Mouse (Mus musculus) layer of hippocampus, postnatal 10 days (tissue): ENCODE results near the gene Nrxn1. TPM values are rescaled to one million over a fixed set of nuclear protein-coding genes. Genes with fewer than 3 reads are reported as not detected.
A peak's percentile ranks its signal among the peaks of the same experiment; 100 is the strongest.

Experiments
- DNase-seq, 2 experiments: peaks; one replicate each; pipeline ENCODE4 v3.0.0; 2021; ENCODE audit warnings: low spot score in 2 of 2
- total RNA-seq, 2 experiments: library from RNA; stranded (reverse); gene quantifications; 2 replicates each; pipeline ENCODE4 v1.2.3; 2021

The Nrxn1 gene
- total RNA-seq, 2 experiments from 2014 or later = 525 to 620 TPM

DNA sequence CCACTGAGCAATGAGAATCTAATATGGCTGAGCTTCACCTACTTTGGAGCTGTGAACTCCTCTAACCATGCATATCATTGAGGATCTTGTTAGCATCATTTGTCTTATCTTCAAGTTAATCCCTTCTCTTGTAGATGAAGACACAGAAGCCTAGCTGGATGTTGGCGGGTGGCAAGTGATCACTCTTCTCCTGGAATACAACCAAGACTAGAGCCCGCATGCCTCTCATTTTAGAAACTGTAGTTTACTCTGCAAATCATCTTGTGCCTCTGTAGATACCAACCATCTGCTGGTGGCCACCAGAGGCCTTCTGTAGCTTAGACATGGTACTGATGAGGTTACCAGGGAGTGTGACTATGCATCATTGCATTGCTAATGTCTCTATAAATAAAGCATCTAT lies 280.4 kb downstream of the Nrxn1 start:
- DNase-seq = no peak

DNA sequence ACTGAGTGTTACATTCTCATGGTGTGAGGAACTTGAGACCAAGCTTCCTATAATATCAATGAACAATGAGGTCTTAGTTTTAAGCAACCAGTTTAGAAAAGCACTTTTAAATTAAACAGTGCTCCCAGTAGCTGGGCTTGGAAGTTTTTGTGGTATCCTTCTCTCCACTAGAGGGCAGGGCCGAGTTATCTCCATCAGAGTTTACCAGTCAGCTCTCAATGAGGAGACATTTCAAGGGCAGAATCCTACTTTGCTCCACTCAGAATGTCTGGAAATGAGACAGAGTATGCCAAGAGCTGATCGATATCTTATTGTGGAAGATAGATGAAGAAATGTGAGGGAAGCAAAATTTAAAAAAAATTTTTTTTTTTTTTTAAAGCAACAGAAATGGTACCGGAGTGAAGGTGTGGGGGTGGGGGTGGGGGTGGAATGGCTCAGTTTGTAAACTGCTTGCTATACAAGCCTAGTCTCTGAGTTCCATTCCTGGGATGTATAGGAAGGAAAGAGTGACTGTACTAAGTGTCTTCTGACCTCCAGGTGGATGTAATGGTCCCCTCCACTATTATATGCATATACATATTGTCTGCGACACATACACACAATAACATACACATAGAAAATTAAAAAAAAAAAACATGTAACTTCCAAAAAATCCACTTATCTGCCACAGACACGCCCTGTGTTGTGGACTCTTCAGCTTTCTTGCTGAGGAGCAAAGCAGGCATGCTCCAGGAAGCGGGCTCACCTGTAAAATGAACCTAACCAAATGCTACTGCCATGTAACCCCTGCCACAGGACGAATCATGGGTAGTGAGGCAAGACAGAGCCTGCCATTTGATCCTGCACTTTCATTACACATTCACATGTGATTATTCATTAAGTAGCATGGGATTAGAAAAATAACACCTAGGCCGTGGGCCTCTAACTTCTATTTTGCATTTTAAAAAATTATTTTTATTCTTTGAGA lies 283.4 kb downstream of the Nrxn1 start:
- DNase-seq = peak; percentile 80 to 81

DNA sequence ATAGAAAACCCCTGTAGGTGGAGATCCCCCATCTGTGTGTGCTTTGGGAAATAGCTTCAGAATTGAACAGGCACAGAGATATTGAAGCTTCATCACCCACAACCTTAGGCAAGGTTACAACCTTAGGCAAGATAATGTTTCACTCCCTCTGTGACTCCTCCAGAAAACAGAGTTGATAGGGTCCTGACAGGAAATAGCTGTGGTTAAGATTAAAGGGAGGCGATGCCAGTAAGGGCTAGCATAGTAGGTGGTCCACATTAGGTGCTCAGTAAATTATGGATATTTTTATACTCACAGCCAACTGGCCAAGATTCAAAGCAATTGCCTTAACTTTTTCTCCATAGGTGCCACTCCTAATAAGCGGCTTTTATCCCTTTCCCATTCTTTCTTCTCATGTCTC lies 284.6 kb downstream of the Nrxn1 start:
- no peak for DNase-seq

DNA sequence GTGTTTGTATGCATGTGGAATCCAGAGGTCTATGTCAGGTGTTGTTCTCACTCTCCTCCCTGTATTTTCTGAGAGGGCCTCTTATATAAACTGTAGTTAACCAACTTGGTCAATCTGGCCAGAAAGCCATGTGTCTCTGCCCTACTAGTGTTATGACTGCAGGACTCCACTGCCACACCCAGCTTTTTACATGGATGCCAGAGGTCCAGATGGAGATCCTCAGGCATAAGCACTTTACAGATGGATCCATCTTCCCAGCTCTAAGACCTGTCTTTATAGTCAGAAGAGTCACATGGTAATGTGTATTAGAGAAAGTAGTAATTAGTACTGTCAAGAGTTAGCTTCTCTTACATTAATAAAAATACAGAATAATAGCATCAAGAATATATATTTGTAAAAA lies 285.7 kb downstream of the Nrxn1 start:
- DNase-seq = no peak

DNA sequence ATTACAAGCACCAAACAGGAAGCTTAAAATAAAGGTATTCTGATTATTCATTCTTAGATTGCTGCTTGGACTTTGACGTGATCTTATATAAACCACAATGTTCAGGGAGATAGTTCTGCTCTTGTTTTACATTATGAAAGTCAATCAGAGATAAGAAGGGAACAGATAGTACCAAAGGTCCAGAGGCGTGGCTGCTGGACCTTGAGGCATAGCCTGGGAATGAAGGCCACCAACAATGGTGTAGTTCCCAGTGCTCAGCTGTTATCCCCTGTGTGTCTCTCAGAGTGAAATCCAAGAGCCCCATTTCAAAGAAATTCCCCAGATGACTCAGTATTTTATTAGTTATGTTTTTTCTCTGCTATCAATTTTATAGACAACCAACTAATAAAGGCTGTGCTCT lies 294.2 kb downstream of the Nrxn1 start:
- DNase-seq = no peak

DNA sequence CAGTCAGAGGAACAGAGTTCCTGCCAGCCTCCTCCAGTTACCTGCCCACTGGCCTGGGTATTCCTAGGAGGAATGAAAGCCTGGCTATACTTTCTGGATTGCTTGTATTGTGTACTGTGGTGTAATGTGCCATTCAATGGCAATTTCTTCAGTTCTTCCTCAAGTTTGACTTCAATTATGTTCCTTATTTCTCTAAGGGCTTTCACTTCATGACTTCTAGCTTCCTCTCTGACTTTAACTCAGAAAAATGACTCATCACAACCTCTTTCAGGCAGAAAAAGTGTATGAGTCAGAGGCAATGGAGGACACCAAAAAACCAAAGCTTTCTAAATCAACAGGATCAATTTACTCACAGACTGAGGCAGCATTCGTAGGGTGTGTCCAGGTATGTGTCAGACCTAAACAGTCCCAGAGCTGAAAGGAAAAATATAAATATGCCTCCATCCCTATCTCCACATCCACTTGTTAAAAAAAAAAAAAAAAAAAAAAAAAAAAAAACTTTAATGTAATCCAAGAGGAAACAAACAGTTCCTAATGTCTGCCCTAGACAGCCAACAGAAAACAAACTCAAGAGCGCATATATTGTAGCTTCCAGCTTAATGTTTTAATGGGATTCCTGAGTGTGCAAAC lies 295.1 kb downstream of the Nrxn1 start:
- no peak for DNase-seq

DNA sequence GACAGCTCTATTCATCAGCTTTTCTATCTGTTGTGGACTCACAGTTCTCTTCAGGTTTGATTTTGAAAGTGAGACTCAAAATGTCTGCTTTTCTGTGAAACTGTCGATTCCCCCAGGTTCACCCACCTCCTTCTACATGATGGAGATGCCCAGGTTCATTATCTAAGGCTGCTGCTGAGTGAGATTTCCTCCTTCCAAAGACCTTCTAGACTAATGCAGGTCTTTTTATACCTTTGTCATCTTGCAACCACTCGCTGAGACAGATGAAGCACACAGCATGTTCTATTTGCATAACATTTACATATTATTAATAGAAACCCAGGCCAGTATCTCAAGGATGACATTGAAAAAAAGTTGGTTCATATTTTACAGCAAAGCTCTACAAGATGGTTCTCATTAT lies 295.9 kb downstream of the Nrxn1 start:
- DNase-seq = no peak

DNA sequence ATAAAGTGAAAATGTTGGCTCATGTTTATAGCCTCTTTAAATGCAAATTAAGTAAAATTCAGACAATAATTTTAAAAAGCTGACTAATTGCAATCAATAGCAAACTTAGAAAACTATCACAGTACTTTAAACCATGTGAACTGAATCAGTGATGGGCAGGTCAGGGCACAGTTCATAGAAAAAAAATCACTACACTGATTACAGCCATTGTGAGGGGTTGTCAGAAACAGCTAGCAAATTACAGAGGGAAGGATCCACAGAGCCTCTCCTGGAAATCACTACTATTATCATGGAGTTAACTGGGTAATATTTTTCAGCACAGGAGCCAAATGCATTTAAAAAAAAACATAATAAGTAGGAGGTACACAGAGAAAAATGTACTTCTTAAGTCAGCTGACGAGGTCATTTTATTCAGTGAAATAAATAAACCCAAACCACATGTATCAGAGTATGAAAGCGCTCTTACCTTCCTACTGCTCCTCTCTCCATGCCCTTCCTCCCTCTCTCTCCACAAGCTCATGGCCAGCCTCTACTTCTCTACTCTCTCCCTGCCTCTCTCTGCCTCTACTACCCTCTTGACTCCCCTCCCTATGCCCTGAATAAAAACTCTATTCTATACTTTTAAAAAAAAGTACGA lies 304.3 kb downstream of the Nrxn1 start:
- DNase-seq = no peak

DNA sequence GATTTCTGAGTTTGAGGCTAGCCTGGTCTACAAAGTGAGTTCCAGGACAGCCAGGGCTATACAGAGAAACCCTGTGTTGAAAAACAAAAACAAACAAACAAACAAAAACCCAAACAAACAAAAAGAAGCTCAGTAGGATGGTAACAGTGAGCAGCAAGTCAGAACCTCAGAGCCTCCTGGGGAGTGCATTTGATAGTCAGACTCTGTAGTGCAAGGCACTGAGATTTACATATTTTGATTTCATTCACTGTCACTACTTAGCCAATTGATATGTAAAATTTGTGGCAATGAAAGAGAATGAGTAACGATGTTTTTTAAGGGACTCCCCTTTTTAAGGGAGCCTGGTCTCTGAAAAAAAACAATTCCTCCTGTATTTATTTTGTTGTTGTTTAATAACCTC lies 304.8 kb downstream of the Nrxn1 start:
- no peak for DNase-seq

DNA sequence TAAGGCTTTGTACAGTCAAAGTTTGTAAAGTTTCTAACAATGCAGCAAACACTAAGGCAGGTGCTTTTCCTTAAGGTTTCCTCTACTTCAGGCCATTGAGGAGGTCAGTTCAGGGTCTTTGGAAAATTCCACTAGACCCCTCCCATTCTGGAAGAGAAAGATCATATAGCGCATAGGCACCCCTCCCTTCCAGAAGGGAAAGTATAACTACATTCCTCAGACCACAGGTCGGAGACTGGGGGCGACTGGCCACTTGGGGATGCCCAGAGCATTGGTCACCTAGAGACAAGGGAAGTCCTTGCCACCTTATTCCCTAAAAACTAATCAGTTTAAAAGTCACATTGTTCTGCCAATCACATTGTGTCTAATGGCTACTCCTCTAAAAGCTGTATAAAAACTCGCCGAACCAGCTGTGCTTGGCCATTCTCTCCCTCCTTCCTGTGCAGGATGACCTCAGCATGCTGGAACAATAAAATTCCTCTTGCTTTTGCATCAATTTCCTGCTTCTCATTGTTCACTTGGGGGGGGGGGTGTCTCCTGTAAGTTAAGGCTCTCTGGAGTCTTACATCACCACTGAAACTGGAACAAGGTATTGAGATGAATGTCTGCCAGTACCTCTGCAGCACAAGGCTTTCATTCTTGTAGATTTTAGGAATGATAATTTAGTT lies 305.6 kb downstream of the Nrxn1 start:
- no peak for DNase-seq

DNA sequence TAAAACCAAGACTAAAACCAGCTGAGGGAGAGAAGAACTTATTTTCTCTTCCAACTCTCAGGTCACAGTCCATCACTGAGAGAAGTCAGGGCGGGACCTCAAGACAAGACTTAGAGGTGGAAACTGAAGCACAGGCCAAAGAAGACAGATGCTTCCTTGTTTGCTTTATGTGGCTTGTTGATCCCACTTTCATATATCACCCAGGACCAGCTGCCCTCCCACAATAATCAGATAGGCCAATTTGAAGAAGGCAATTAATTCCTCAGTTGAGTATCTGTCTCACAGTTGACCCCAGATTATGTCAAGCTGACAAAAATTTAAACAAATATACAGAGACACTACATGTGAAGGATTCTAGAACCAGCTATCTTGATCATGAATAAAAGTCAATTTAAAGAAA lies 312.4 kb downstream of the Nrxn1 start:
- DNase-seq = no peak

DNA sequence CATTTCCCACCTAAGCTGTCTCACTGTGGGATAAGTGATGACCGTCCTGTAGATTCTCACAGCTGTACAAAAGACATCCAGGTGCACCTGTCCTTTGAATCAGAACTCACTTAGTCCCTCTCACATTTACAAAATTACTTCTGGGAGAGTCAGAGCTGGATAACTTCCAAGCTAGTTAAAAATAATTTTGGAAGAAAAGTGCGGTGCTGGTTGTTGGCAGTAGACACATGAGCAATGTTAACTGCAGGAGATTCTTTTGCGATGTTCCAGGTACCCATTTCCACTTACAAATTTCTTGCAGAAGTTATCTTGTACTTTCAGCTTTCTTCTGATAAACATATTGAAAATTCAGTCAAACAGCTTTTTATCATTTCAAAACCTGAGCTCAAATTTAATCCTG lies 317.5 kb downstream of the Nrxn1 start:
- DNase-seq = no peak

DNA sequence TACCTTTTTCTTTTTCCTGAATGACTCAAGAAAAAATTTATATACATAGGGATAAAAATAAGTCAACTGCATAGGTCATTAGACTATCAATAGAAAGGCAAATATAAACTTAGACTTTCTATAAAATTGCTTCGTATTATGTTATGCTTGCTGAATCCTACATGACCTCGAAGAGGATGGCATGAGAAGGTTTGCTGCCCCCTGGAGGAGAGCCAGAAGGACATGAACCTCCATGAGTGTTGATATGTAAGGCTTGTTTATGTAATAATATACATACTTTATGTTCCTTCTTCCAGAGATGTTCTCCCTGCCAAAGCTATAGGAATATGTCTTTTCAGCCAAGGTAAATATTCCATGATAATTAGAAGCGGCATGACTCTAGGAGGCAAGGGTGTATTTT lies 319.6 kb downstream of the Nrxn1 start:
- DNase-seq = no peak

DNA sequence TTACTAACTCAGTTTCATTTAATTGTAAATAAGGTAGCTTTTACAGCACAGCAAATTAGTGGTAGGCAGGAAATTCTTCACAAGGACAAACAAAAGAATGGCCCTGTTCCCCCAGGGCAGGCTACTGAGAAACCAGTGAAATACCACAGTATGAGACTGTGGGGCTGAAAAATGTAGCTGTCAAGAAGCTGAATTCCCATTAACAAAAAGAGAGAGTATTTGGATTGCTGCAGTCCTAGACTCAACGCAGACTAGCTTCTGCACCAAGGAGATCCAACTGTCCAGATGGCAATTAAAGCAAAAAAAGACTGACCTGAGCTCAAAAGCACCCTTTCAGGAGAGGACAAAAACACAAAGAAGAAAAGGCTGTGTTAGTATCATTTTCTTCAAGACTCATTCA lies 324.7 kb downstream of the Nrxn1 start:
- DNase-seq = no peak

DNA sequence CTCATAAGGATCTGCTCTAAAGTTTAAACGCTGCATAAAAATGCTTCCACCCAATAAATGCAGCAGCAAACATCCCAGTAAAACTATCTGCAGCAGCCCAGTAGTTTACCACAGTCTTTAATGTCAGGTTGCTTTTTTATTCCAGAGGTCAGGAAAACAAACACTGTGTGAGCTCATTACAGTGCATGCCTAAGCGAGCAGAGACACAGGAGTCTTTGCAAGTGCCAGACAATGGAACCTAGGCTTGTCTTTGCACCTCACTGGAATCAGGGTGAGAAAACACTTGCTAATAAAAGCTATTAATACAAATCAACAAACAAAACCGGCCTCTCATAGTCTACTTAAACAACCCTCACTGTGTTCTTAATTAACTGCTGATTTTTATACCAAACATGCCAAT lies 365.7 kb downstream of the Nrxn1 start:
- DNase-seq = no peak

DNA sequence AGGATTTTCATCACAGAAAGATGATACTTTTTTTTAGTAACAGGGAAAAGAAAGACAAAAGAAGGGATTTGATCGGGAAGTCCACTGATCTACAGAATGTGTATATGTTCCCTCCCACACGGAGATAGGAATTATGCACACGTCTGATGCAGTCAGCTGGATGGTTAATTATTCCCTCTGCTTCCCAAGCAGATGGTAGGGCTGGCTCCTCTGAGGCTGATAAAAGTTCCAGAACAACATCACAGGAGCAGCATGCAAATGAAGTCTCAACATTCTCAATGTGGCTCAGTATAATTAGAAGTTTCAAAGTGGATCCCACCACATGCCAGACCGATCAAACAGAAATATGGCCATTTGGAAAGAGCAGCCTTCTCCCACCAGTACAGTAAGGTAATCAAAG lies 388.1 kb downstream of the Nrxn1 start:
- DNase-seq = peak; percentile 14 to 36

DNA sequence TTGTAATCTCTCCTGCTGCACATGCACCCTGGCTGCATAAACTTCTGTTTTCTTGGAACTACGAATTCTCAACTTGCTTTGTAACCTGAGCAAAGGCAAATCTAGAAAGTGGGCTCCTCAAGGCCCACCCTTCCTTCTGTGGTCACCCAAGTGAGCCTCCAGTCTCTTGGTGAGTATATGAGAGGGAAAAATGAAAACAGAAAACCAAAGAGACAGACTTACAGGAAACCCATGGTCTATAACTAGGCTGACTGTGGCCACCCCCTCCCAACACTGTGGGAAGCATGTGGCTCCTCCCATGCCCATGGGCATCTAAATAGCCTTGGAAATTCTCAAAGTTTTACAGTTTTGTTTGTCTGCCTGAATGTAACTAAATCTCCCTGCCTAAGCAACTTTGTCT lies 390.2 kb downstream of the Nrxn1 start:
- DNase-seq = no peak

DNA sequence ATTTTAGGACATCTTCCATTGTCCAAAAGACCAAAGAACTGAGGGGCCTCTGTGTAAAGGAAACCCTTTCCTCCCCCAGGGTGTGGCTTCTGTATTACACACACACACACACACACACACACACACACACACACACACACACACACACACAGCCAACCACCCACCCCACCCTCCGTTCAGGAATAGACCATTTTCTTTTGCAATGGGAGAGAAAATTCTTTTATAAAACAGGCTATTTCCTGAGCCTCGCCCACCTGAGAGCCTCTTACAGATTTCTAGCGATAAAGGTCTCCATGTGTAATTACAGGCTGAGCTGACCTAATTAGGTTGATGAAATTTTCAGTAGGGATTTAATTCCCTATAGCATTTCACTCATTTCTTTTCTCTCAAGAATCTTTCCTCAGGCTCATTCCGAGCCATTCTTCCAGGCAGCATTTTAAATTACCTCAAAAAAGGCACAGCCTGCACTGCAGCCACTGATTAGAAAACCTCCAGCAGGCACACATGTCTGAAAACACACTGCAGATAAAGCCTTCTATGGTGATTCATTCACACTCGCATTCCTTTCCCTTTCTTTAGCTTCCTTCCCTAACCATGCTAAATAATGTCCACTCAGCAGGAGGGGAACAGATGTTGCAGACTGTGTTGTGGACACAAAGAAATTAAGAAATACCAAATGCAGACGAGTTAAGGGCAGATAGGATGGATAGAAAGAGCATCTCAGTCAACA lies 396.6 kb downstream of the Nrxn1 start:
- DNase-seq = no peak

DNA sequence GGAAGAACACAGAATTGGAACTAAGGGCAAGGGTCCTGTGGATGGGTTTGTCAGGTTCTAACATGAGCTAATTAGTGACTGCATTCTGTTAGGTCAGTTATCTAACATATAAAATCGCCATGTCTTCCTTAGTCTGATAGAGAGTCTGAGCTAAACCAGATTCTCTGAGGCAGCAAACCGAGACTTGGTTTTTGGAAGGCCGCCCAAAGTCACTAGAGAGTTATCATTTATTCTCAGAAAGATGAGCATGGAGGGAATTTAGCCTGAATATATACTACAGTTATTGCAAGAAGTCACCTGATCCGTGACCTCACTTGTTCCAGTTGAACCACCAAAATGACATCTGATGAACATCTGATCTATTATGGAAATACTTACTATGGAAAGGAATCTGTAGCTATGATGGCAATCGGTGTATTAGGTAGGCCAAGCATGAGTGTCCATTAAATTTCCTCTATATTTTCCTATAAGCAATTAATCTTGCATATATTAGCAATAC lies 397.7 kb downstream of the Nrxn1 start:
- DNase-seq = no peak

DNA sequence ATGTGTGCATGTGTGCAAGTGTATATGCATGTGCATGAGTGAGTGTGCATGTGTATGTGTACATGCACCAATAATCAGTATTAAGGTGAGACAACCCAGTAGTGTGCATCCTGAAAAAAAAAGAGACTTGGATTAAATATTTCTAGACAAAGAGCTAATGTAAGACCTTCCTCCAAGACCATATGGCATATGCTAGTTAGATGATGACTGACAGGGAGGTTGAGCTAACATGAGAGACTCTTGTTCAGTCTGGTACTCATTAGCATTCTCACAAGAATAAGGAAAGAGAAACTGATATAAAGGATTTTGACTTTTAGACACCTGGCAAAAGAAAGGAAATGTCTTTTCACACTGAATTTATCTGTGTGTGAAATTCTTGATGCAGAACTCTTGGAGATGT lies 408.7 kb downstream of the Nrxn1 start:
- no peak for DNase-seq

DNA sequence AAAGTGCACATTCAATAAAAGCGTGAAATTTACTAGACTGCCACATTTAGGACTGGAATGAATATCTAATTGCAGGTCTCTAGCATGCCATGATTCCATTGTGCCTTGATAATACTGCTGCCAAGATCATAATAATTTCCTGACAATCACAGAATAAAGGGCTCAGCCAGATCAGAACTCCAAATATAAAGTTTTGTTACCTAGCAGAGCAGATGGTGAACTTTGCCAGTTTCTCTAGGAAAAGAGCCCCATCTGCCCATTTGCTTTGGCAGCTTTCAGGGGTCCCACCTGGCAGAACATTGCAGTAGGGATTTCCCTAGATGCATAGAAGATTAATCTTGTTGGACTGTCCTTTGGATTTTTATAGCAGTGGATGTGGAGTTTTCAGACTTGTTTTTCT lies 411.9 kb downstream of the Nrxn1 start:
- DNase-seq = no peak
